Mouse (Mus musculus) midbrain, embryonic 14.5 days (tissue): Measurements from ENCODE around the gene Ppargc1a. TPM values are rescaled to one million over a fixed set of nuclear protein-coding genes. Genes with fewer than 3 reads are reported as not detected.

Experiments
- ATAC-seq: fragments of 200-750 bp; cut with Nextera tagmentation; 2 replicates; pipeline ENCODE4 v1.8.0; 2017; ENCODE audit warnings: moderate number of reproducible peaks, moderate library complexity; ENCODE audit not compliant: low FRiP score, low TSS enrichment
- DNase-seq: peaks from one replicate; pipeline ENCODE4 v3.0.0-alpha.2; 2015
- H3K27ac ChIP-seq: fragments of 300-500 bp; sonication (generic); replicated peaks from 2 replicates; pipeline ENCODE4 v1.5.1; 2014; ENCODE audit warnings: mild to moderate bottlenecking, low read depth, low read length, moderate library complexity
- H3K27me3 ChIP-seq: fragments of 300-500 bp; sonication (generic); 2 replicates; pipeline ENCODE4 v1.6.1; 2014; ENCODE audit warnings: low read length, control low read depth, mixed read lengths; ENCODE audit not compliant: control insufficient read depth, insufficient read depth
- H3K36me3 ChIP-seq: fragments of 300-500 bp; sonication (generic); 2 replicates; pipeline ENCODE4 v1.6.1; 2014; ENCODE audit warnings: low read length, control low read depth; ENCODE audit not compliant: control insufficient read depth, insufficient read depth
- H3K4me1 ChIP-seq: fragments of 300-500 bp; sonication (generic); 2 replicates; pipeline ENCODE4 v1.6.1; 2014; ENCODE audit warnings: mild to moderate bottlenecking, antibody characterized with exemption, low read length, control low read depth; ENCODE audit not compliant: control insufficient read depth, insufficient read depth
- H3K4me2 ChIP-seq: fragments of 300-500 bp; sonication (generic); 2 replicates; pipeline ENCODE4 v1.6.1; 2014; ENCODE audit warnings: mild to moderate bottlenecking, low read length, moderate library complexity
- H3K4me3 ChIP-seq: fragments of 300-500 bp; sonication (generic); replicated peaks from 2 replicates; pipeline ENCODE4 v1.5.1; 2014; ENCODE audit warnings: low read depth, low read length
- H3K9ac ChIP-seq: fragments of 300-500 bp; sonication (generic); replicated peaks from 2 replicates; pipeline ENCODE4 v1.6.1; 2014; ENCODE audit warnings: mild to moderate bottlenecking, low read length, moderate library complexity
- H3K9me3 ChIP-seq: fragments of 300-500 bp; sonication (generic); 2 replicates; pipeline ENCODE4 v1.6.1; 2016; ENCODE audit warnings: low read length, control low read depth, mixed read lengths; ENCODE audit not compliant: control insufficient read depth
- WGBS: fragments of 180-500 bp; shearing (Covaris S2); extraction: QIAGEN DNeasy Blood & Tissue Kit; methylation state at CpG from one replicate; pipeline ENCODE4 v1.1.7; 2014; 5-methylcytosine and 5-hydroxymethylcytosine counted together
- polyA plus RNA-seq: library from polyadenylated mRNA; unstranded; fragments of >200 nt; fragmentation: Nextera tagmentation; extraction: Ambion mirVana; gene quantifications from 2 replicates; pipeline ENCODE4 v1.2.1, GENCODE M21; 2014

The Ppargc1a gene
- polyA plus RNA-seq, 1 experiment from 2014 or later = 13.7 TPM

- 80% methylated on average over 7 of the region's 7 CpGs for WGBS
- Histone ChIP-seq H3K4me2 (no peak overlapping the region), H3K4me3 (no peak overlapping the region), H3K9ac (no peak overlapping the region), H3K36me3 (no peaks in the 10 kb centered on the region), H3K27me3 (no peaks in the 10 kb centered on the region), H3K9me3 (no peaks in the 10 kb centered on the region), H3K27ac (no peak overlapping the region), H3K4me1 (no peaks in the 10 kb centered on the region)
- DNase-seq (no peak), ATAC-seq (no peak)
Observed at GRCm38 (mm10) chr5:51537009-51537645, 30.4 kb downstream of the Ppargc1a start.

- ATAC-seq (no peak), DNase-seq (no peak)
- WGBS = 83% methylated on average over 1 of the region's 1 CpGs
- Histone ChIP-seq H3K27ac (no peak overlapping the region), H3K27me3 (no peaks in the 10 kb centered on the region), H3K9me3 (no peaks in the 10 kb centered on the region), H3K9ac (no peak overlapping the region), H3K4me3 (no peak overlapping the region), H3K4me2 (no peak overlapping the region), H3K36me3 (no peaks in the 10 kb centered on the region), H3K4me1 (no peaks in the 10 kb centered on the region)
Observed at GRCm38 (mm10) chr5:51534456-51534855, 33.1 kb downstream of the Ppargc1a start.

GRCm38 (mm10) chr5:51531286-51531685 lies 36.2 kb downstream of the Ppargc1a start:
- ATAC-seq = no peak
- no peaks in the 10 kb centered on the region for H3K27me3 ChIP-seq
- WGBS = 85% methylated on average over 1 of the region's 1 CpGs

GRCm38 (mm10) chr5:51529444-51529843 lies 38.1 kb downstream of the Ppargc1a start:
- DNase-seq = no peak
- no peak overlapping the region for H3K4me3 ChIP-seq
- no peaks in the 10 kb centered on the region for H3K9me3 ChIP-seq
- no peak overlapping the region for H3K4me2 ChIP-seq
- no peaks in the 10 kb centered on the region for H3K36me3 ChIP-seq
- no peaks in the 10 kb centered on the region for H3K4me1 ChIP-seq
- no peak overlapping the region for H3K27ac ChIP-seq
- 71% methylated on average over 2 of the region's 2 CpGs for WGBS
- no peaks in the 10 kb centered on the region for H3K27me3 ChIP-seq
- no peak overlapping the region for H3K9ac ChIP-seq
- ATAC-seq = no peak

More at GRCm38 (mm10) chr5:51531286-51531685, 36.2 kb downstream of the Ppargc1a start:
- no peaks in the 10 kb centered on the region for H3K36me3 ChIP-seq
- no peak for DNase-seq
- no peaks in the 10 kb centered on the region for H3K4me1 ChIP-seq
- no peak overlapping the region for H3K4me2 ChIP-seq
- no peak overlapping the region for H3K27ac ChIP-seq
- no peaks in the 10 kb centered on the region for H3K9me3 ChIP-seq
- H3K4me3 ChIP-seq = no peak overlapping the region
- no peak overlapping the region for H3K9ac ChIP-seq

GRCm38 (mm10) chr5:51528165-51528498 lies 39.4 kb downstream of the Ppargc1a start:
- Histone ChIP-seq H3K27ac (no peak overlapping the region), H3K27me3 (no peaks in the 10 kb centered on the region)
- no peak for ATAC-seq

GRCm38 (mm10) chr5:51527498-51528164 lies 39.9 kb downstream of the Ppargc1a start:
- Histone ChIP-seq H3K4me2 (no peak overlapping the region), H3K27ac (no peak overlapping the region), H3K27me3 (no peaks in the 10 kb centered on the region), H3K4me3 (no peak overlapping the region), H3K36me3 (no peaks in the 10 kb centered on the region), H3K9ac (no peak overlapping the region), H3K9me3 (no peaks in the 10 kb centered on the region), H3K4me1 (no peaks in the 10 kb centered on the region)
- no peak for ATAC-seq
- no peak for DNase-seq
- 84% methylated on average over 5 of the region's 5 CpGs for WGBS

More at GRCm38 (mm10) chr5:51528165-51528498, 39.4 kb downstream of the Ppargc1a start:
- DNase-seq = no peak
- no peak overlapping the region for H3K9ac ChIP-seq
- H3K36me3 ChIP-seq = no peaks in the 10 kb centered on the region
- H3K4me3 ChIP-seq = no peak overlapping the region
- no peaks in the 10 kb centered on the region for H3K4me1 ChIP-seq
- no peak overlapping the region for H3K4me2 ChIP-seq
- H3K9me3 ChIP-seq = no peaks in the 10 kb centered on the region

- no peaks in the 10 kb centered on the region for H3K4me1 ChIP-seq
- H3K36me3 ChIP-seq = no peaks in the 10 kb centered on the region
- H3K4me2 ChIP-seq = no peak overlapping the region
- H3K4me3 ChIP-seq = no peak overlapping the region
- no peaks in the 10 kb centered on the region for H3K9me3 ChIP-seq
- DNase-seq (no peak), ATAC-seq (no peak)
- no peak overlapping the region for H3K27ac ChIP-seq
- WGBS = 90% methylated on average over 2 of the region's 2 CpGs
- H3K9ac ChIP-seq = no peak overlapping the region
- H3K27me3 ChIP-seq = no peaks in the 10 kb centered on the region
Observed at GRCm38 (mm10) chr5:51525858-51526257, 41.7 kb downstream of the Ppargc1a start.

- Histone ChIP-seq H3K9ac (no peak overlapping the region), H3K27me3 (no peaks in the 10 kb centered on the region), H3K9me3 (no peaks in the 10 kb centered on the region), H3K36me3 (no peaks in the 10 kb centered on the region), H3K4me1 (no peaks in the 10 kb centered on the region), H3K27ac (no peak overlapping the region), H3K4me3 (no peak overlapping the region), H3K4me2 (no peak overlapping the region)
- 90% methylated on average over 3 of the region's 3 CpGs for WGBS
- DNase-seq = peak; percentile 31
- no peak for ATAC-seq
Observed at GRCm38 (mm10) chr5:51520807-51521206, 46.7 kb downstream of the Ppargc1a start.
